Mouse (Mus musculus) left cerebral cortex, postnatal 10 days (tissue): ENCODE measurements around the gene Sobp. TPM values are rescaled to one million over a fixed set of nuclear protein-coding genes. Genes with fewer than 3 reads are reported as not detected.

Source experiments
- DNase-seq, 2 experiments: peaks; one replicate each; pipeline ENCODE4 v3.0.0; 2021 to 2022; ENCODE audit warnings: low spot score in 2 of 2, mixed read lengths in 1 of 2; ENCODE audit errors: extremely low spot score in 1 of 2
- intact Hi-C: fragments of 180-260 bp; cut with DNase I; formaldehyde crosslinking; loops from one replicate; pipeline ENCODE4 v1.15.1; 2025
- total RNA-seq, 2 experiments: library from RNA; stranded (reverse); gene quantifications; 2 replicates each; pipeline ENCODE4 v1.2.3; 2021

The Sobp gene
- total RNA-seq, 2 experiments from 2014 or later: 107 to 112 TPM

DNA sequence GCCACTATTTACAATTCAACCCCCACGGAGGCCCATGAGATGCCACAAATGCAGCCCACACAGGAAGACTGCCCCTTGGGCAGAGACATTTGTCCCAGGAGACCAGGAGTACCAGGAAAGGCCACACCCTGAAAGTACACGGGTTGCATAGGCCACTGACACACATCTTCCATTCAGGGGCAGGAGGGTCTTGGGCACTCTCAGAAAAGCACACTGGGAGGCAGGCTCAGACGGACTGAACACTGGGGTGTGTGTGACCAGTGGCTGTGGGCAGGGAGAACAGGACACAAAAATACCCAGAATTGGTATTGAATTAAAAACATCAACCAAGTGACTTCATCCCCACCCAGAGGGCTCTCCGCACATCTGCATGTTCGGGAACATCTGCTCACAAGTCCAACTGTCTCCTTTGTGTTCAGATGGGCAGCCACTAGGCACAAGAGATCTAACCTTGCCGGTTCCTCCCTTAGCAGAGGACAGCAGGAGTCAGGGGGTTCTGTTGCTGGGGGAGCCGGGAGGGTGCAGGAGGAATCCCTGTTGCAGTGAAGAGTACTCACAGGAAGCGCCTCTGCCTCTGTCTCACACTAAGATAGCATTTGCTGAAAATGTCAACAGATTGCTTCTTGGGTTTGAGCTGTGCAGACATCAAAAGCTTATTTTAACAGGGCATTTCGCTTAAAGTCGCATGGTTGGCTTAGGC lies 120.3 kb downstream of the Sobp start:
- DNase-seq: no peak
- intact Hi-C loops: no loop called here

DNA sequence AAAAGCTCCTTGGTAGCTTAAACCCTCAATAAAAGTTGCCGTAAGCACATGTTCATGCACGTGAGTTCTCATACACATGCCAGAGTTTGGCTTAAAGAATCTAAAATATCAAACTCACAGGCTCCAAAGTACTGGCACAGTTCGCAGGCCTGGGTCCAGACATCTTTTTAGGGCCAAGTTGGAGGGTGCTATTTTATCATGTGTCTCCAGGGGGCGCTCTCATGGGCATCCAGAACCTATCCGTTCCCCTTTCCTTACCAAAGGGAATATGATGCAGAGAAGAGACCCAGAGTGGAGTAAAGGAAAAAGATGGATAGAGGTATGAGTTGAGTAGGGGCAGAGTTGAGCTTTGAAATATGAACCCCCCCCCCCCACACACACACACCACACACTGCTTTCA lies 121.9 kb downstream of the Sobp start:
- intact Hi-C loops: no loop called here
- peak in 1 of 2 experiments; percentile 40 for DNase-seq

DNA sequence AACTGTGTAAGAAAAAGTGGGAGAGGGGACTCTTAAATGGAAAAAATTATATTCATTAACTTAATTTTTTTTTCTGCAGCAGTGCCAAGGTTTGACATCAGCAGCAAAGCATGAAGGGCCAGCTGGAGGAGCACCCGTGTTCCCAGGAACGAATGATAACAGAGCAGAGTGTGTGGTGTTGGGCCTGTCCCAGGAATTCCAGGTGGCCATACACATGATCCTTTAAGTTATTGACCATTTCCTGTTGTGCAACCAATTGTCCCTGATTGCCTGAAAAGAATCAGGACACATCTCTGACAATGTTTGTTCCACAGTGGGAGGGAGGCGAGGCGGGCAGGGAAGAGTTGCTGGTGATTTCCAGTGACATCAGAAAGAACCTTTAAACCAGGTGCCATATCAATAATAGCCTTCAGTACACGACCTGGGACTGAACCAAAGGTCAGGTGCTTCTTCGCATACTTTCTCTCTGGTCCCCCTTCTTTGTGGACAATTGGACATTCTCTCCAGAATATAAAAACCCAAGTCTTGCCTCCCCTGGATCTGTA lies 126.5 kb downstream of the Sobp start:
- DNase-seq: no peak
- intact Hi-C loops: no loop called here

DNA sequence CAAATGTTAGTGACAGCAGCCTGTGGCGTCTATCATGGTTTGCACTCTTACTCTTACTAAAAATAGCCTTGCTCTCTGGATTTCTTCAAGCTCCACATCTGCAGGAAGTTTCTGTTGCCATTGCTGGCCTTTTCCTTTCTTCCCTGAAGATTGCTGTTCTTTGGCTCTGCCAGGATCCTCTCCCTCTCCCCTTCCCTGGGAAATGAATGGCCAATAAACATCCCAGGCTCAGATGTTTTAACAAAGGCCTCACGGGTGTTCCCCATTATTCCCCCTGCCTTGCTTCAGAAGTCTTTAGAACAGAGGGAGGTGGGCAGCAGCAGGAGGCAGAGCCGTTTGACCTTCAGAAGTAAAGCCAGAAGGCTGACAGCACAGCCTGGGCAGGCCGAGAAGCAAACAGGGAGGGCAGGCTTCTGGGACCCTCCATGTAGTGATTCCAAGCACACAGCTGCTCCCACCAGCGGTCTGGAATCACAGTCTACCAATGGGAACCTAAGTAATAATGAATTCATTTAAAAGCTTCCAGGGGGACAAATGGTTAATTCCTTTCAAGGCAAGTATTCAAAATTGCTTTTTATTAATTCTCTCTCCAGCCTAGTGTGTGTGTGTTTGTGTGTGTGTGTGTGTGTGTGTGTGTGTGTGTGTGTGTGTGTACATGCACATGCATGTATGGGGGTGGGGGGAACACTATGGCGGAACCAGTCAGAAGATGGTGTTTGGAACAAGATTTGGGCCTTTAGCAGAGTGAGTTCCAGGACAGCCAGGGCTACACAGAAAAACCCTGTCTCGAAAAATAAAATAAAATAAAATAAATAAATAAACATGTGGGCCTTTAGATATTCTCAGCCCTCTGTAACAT lies 130.8 kb downstream of the Sobp start:
- intact Hi-C loops: no loop called here
- DNase-seq: peak in 1 of 2 experiments; percentile 64

DNA sequence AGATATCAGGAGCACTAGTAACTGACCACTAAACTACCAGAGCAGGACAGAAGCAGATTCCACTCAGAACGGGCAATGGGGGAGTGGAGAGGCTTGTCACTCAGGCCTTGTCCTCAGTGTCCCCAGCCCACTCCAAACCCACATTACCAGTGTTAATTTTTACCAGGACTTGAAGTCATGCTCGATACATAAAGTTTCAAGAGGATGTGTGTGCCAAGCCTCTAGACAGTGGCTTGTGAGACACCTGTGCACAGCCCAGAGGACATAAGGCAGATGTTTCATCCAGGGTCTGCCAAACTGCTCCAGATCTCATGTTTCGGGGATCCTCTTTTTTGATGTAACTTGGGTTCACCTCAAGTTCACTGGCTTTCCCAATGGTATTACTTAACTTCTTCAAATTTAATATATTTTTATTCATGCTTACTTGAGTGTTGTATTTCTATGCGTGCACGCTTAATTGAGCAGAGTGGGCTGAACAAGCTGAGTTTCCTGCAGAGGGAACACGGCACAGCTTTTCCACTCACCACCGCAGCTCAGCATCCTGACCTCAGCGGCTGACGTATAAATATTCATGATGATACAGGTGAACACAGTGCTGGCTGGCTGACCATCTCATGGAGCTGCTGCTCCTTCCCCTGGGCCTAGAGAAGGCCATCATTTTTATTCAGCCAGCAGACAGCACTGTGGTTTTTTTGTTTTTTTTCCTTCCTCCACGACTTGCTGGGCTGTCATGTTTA lies 131.6 kb downstream of the Sobp start:
- intact Hi-C loops: no loop called here
- DNase-seq: no peak

DNA sequence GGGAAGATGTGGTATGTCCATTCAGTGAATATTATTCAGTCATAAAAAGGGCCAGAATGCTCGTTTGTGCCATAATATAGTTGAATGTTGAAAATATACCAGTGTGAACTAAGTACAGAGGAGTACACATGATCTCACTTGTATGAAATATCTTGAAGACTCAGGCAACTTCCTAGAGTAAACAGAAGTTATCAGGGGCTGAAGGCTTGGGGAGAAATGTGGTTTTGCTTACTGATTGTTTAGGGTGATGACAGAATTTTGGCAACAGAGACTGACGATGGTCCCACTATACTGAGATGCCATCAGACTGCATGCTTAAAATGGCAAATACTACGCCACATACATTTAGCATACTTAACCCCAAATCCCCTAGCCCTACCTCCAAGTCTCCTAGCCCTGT lies 132.5 kb downstream of the Sobp start:
- intact Hi-C loops: no loop called here
- DNase-seq: no peak

DNA sequence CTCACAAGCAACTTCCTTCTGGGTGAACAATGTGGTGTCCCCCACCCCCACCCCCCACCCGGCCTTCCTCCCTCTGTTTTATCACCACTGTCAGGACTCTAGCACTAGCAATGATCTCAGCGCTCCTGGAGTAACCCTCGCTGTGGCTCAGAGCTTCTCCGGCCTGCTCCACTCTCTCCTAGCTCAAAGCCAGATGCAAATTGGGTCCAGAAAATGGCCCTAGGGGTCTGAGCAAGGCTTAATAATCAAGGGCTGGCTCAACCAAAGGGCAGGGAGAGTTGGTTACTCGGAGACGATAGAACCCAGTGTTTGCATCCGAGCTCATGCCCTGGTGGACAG lies 136.9 kb downstream of the Sobp start:
- no peak for DNase-seq

DNA sequence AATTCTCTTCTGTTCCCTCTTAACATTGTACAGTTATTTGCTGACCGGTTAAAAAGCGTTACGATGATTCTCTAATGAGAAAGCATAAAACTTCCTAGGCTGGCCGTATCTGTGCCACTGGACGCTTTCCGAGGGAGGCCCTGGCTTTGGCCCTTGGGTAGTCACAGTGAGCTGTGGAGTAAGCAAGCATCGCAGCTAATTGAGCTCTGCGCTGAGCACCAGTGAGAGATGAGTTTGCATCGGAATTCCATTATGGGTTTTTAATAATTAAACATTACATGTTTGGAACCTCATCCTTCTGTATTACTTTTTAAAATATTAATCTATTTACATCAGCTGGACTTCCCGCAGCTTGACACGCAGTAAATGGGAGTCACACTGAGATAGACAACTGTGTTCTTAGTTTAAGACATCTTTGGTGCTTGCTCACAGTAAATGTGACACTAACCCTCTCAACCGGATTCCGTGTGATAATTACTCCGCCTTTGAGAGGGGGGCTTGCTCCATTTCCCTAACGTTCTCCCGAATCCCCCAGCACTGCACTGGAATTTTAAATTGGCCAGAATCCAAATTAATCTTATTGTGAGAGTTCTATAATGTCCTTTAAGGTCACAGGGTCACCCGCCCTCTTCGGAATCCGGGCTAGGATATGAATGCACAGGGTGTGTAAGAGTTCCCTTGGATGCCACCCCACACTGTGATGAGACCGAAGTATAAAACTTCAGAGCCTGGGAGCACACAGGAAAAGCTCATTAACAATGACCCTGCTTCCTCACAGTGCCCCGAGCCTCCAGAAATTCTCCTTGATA lies 137.5 kb downstream of the Sobp start:
- intact Hi-C loops: no loop called here
- DNase-seq: no peak

More for the DNA sequence above, 136.9 kb downstream of the Sobp start:
- intact Hi-C loops: no loop called here

DNA sequence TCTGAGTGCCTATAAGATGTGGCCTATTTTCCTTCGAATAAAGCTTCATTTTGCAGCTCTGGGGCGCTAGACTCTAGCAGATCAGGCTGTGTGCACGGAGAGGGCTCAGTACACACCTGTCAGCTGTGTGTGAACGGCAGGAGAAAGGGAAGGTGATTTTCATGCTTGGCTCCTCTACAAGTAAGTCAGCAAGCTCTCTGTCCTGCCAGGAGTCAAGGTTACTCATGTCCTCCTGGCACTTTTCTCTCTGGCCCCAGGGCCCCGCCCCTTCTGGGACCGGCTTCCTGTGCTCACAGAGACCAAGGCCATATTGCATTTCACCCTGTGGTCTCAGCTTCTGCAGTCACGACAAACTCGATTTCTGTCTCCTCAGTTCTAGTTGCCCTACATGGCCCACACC lies 138.8 kb downstream of the Sobp start:
- no peak for DNase-seq
- intact Hi-C loops: no loop called here

DNA sequence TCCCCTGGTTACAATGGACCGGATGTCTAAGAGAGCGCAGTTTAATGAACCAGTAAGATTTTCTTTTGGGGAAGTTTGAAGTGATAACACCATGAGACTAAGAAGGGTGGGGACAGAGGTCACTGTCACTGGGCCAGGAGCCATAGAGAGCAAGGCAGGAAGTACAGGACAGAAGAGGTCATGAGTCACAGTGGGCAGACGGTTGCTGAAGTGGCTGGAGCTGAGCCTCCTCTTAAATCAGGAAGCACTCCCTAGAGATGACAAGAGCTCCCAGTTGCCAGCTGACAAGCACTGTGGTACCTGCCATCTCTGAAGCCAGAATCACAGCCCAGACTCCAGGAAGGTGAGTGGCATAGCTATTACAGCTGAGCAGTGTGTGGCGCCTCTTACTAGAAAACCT lies 139.5 kb downstream of the Sobp start:
- DNase-seq: peak in 1 of 2 experiments; percentile 47
- intact Hi-C loops: no loop called here

DNA sequence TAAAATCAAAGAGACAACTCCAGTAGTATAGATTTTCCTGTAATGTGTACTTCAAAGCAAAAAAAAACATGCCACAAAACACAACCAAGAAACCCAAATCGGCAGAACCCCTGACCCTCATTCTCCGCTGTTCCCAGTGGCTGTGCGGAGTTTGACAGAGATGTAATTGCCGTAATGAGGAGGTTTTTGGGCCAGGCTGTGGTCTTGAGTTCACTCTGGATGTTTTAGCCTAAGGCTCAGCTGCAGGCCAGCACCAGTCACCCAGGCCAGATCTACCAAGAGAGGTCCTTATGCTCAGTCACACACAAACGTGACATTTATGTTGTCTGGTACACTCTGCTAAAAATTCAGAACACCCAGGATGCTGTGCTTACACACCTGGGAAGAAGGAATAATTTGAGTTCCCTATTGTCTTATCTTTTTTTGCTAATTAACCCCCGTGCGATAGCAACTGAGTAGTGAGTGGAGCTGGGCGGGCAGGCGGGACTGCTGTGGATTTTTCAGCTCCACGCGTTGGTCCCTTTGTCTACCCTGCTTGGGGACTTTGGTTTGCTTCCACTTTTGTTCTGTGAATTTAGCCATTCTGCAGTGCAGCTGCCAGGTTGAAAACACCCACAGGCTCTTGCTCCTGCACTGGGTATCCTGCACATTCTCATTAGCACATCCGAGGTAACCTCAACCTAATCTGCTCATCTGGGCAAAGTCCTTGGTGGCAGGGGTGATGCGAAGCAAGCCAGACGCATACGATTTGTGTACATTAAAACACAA lies 140.7 kb downstream of the Sobp start:
- DNase-seq: no peak
- intact Hi-C loops: no loop called here

DNA sequence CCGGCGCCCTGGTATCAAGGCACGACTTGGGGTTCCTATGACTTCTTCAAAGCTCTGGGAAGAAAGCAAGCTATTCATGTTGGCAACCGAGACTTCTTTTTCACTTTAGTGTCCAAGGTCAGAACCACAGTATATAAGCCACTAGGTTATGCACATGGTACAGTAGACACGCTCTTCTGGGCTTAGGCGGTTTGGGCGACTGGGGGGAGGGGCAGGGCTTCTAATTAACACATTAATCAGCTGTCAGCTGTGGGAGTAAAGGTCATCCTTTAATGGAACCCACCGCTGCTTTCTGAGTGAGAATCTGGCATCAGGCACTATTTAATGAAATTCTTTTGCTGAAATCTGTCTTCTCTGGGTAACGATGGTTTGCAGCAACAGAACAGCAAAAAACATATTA lies 147.3 kb downstream of the Sobp start:
- intact Hi-C loops: no loop called here
- DNase-seq: no peak

DNA sequence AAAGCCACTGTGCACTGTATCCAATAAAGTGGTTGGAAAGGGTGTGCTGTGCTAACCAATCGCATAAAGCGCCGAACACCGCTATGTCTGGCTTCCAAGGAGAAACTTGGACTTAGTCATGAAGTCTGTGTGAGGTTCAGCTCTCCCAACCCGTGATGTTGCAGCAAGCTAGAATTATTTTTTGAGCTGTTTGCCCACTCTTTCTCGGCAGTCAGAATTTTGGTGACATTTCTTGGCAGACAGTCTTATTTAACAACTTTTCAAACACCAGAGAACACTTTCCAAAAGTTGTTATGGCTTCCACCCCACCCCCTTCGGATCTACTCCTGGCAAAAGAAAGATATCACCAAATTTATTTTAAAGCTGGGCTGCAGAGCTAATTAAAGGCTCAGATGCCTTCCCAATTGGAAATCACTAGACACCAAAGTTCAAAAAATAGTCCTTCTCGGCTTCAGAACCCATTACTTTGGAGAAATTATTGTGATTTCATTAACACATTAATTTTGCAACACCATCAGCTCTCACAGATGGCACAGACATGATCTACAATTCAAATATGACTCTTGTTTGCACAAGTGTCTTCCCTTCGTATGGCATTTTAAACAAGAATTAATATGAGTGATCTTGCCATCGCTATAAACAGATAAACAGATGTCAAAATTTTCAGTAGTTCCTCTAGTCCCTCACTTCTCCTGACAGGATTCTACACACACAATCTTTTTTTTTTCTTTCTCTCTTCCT lies 150.7 kb downstream of the Sobp start:
- intact Hi-C loops: loop anchor here (5.0 kb wide), 1 partner anchor 149 kb away; the partner anchor contains the start of genes 9030612E09Rik and Sobp
- peak in 1 of 2 experiments; percentile 56 for DNase-seq

DNA sequence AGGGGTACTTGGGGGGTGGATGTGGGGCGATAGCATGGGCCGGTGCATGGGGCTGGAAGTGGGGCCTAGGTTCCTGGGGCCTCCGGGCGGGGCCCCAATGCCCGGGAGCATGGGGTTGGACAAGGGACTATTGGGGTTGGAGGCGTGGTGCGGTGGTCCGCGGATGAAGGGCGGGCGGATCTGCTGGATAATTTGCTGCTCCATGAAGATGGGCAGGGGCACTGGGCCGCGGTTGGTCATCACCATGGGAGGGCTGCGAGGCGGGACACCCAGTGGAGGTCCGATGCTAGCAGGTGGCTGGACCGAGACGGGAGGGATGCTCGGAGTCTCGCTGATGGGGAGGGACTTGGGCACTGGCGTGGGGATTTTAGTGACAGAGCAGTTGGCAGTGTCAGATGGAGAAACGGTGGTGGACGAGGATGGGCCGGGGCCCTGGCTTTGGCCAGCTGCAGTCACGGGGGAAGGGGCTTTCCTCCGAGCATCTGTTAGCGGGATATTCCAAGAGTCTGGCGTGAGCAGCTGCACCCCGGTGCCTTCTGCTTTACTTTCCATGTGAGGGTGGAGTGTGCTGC lies 152.1 kb downstream of the Sobp start:
- intact Hi-C loops: loop anchor here (5.0 kb wide), 1 partner anchor 150 kb away; the partner anchor contains the start of genes 9030612E09Rik and Sobp
- DNase-seq: peak in 1 of 2 experiments; percentile 47

DNA sequence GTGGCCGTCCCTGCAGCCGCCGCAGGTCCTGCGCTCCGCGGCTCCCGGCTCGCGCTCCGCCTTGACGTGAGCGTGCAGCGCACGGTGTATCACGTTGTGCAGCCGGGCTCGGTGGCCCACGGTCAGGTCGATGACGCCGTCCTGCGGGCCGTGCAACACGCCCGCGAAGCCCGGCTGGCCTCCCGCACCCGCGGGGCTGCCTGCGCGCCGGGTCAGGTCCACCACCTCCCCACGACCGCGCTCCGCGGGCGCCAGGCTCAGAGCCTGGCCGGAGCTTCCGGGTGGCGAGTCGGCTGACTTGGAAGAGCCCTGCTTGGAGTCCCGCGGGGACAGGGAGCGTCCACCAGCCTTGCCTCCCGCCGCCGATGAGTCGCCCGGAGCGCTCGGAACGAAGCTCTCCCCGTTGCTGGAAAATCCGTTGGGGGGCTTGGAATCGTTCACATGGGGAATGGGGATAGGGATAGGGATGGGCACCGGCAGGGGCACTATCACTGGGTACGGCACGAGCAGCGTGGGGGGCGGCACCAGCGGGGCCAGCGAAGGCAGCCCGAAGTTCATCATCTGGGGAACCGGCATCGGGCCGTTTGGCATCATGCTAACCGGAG lies 152.7 kb downstream of the Sobp start:
- DNase-seq: peak in 1 of 2 experiments; percentile 66
- intact Hi-C loops: loop anchor here (5.0 kb wide), 1 partner anchor 151 kb away; the partner anchor contains the start of genes 9030612E09Rik and Sobp

DNA sequence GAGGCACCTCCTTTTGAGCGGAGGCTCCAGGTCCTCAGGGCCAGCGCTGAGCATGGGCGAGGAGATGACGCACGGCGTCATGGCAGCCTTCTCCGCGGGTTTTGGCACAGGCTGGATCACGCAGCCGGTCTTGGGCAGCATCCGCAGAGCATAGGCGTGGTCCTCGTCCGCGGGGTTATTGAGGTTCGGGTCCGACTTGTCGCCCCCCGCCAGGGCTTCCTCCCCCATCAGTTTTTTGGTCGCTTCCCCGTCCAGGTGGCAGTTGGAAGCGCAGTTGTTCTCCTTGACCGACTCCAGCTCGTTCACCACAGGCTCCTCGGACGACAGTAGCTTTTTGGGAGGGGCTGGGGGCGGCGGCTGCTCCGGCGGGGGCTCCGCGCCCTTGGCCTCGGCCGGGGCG lies 153.3 kb downstream of the Sobp start:
- DNase-seq: peak in 1 of 2 experiments; percentile 45
- intact Hi-C loops: loop anchor here (5.0 kb wide), 1 partner anchor 151 kb away; the partner anchor contains the start of genes 9030612E09Rik and Sobp
